Mouse (Mus musculus): ENCODE data around the gene Nyap1. TPM values are rescaled to one million over a fixed set of nuclear protein-coding genes. Genes with fewer than 3 reads are reported as not detected.

Gene Nyap1
- polyA plus RNA-seq, 1 experiment: 12.4 TPM

DNA sequence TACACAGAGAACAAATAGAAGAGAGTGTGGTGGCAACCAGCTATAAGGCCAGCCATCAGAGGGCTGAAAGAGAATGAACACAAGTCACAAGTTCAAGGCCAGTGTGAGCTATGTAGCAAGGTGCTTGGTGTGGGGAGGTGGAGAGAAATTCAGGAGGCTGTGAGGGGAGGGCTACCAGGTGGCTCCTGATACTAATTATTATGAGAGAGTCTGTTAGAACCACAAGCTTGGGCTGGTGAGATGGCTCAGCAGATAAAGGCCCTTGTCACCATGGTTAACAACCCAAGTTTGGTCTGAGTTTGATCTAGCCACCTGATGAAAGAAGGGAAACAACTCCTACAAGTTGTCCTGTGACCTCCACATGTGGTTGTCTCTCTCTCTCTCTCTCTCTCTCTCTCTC lies 31.3 kb upstream of the Nyap1 start:
- TF ChIP-seq POLR2A (IDR thresholded peaks at IDR 0.05; ENCODE audit: insufficient read depth, low read length) (no peak), EP300 (IDR thresholded peaks at IDR 0.05; ENCODE audit: insufficient read depth, low read depth, low read length) (no peak), CTCF (IDR thresholded peaks at IDR 0.05; ENCODE audit: low read depth, low read length) (no peak)
- Histone ChIP-seq H3K9ac (ENCODE audit: low read depth, poor library complexity, severe bottlenecking) (no peak overlapping the region), H3K36me3 (ENCODE audit: control insufficient read depth, insufficient read depth, low read length, poor library complexity, severe bottlenecking) (no peaks in the 10 kb centered on the region), H3K4me3 (ENCODE audit: low read depth, low read length) (no peak overlapping the region), H3K9me3 (replicated peaks; ENCODE audit: control insufficient read depth, insufficient read depth, low read length, poor library complexity, severe bottlenecking) (no peaks in the 10 kb centered on the region), H3K27me3 (ENCODE audit: control insufficient read depth, insufficient read depth, low read length, poor library complexity, severe bottlenecking) (no peaks in the 10 kb centered on the region), H3K27ac (ENCODE audit: insufficient read depth, low read length) (no peak overlapping the region), H3K4me1 (ENCODE audit: control insufficient read depth, insufficient read depth, low read length) (no peaks in the 10 kb centered on the region)

DNA sequence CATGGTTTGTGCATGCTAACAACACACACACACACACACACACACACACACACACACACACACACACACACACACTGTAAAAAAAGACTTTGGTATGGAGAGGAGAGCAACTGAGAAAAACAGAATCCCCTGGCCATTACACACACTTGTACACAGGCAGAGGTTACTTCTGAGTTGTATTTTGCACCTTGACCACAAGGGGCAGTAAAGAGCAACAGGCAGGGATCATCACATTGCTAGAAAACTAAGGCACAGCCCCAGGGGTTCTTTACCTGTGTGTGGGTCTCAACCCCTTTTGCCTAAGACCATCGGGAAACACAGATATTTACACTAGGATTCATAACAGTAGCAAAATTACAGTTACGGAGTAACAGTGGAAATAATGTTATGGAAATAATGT lies 29.3 kb upstream of the Nyap1 start:
- no peak overlapping the region for H3K9ac ChIP-seq (ENCODE audit: low read depth, poor library complexity, severe bottlenecking)

DNA sequence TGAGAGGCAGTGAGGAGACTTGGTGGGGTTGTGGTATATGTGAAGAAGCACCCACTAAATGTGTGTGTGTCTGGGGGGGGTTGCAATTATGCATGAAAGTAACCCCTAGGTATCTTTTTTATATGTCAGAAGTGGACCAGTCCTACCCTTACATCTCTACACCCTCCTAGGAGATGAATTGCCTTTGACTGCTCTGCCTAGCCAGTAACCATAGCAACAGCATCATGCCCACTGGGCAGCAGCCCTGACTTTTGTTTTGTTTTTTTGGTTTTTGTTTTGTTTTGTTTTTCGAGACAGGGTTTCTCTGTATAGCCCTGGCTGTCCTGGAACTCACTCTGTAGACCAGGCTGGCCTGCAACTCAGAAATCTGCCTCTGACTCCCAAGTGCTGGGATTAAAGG lies 27.1 kb upstream of the Nyap1 start:
- H3K27me3 ChIP-seq (ENCODE audit: control insufficient read depth, insufficient read depth, low read length, poor library complexity, severe bottlenecking): no peaks in the 10 kb centered on the region

More for the DNA sequence above, 29.3 kb upstream of the Nyap1 start:
- Histone ChIP-seq H3K9me3 (replicated peaks; ENCODE audit: control insufficient read depth, insufficient read depth, low read length, poor library complexity, severe bottlenecking) (no peaks in the 10 kb centered on the region), H3K27me3 (ENCODE audit: control insufficient read depth, insufficient read depth, low read length, poor library complexity, severe bottlenecking) (no peaks in the 10 kb centered on the region), H3K36me3 (ENCODE audit: control insufficient read depth, insufficient read depth, low read length, poor library complexity, severe bottlenecking) (no peaks in the 10 kb centered on the region), H3K4me3 (ENCODE audit: low read depth, low read length) (no peak overlapping the region), H3K4me1 (ENCODE audit: control insufficient read depth, insufficient read depth, low read length) (no peaks in the 10 kb centered on the region), H3K27ac (ENCODE audit: insufficient read depth, low read length) (no peak overlapping the region)
- TF ChIP-seq CTCF (IDR thresholded peaks at IDR 0.05; ENCODE audit: low read depth, low read length) (peak; percentile 32), POLR2A (IDR thresholded peaks at IDR 0.05; ENCODE audit: insufficient read depth, low read length) (no peak)

DNA sequence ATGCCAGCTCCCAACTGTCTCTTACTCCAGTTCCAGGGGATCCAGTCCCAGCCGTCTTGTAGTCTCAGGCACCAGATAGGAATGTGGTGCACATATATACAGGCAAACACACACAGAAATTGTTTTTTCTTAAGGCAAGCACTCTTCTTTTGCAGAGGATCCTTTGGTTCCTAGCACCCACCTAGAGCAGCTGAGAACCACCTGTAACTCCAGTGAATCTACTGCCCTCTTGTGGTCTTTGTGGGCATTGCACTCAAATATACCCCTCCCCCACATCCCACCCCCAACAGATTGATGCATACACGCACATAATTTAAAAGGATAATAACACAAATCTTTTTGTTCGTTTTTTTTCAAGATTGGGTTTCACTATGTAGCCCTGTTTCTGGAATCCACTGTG lies 24.9 kb upstream of the Nyap1 start:
- H3K27me3 ChIP-seq (ENCODE audit: control insufficient read depth, insufficient read depth, low read length, poor library complexity, severe bottlenecking): no peaks in the 10 kb centered on the region
- H3K4me3 ChIP-seq (ENCODE audit: low read depth, low read length): no peak overlapping the region
- H3K9me3 ChIP-seq (replicated peaks; ENCODE audit: control insufficient read depth, insufficient read depth, low read length, poor library complexity, severe bottlenecking): no peaks in the 10 kb centered on the region
- no peaks in the 10 kb centered on the region for H3K36me3 ChIP-seq (ENCODE audit: control insufficient read depth, insufficient read depth, low read length, poor library complexity, severe bottlenecking)
- TF ChIP-seq POLR2A (IDR thresholded peaks at IDR 0.05; ENCODE audit: insufficient read depth, low read length): no peak
- peak; percentile 36 for TF ChIP-seq CTCF (IDR thresholded peaks at IDR 0.05; ENCODE audit: low read depth, low read length)
- TF ChIP-seq EP300 (IDR thresholded peaks at IDR 0.05; ENCODE audit: insufficient read depth, low read depth, low read length): no peak
- H3K9ac ChIP-seq (ENCODE audit: low read depth, poor library complexity, severe bottlenecking): no peak overlapping the region
- no peak overlapping the region for H3K27ac ChIP-seq (ENCODE audit: insufficient read depth, low read length)
- peaks cover 2% of the 10 kb centered on the region for H3K4me1 ChIP-seq (ENCODE audit: control insufficient read depth, insufficient read depth, low read length)

More for the DNA sequence above, 27.1 kb upstream of the Nyap1 start:
- Histone ChIP-seq H3K4me3 (ENCODE audit: low read depth, low read length) (no peak overlapping the region), H3K9me3 (replicated peaks; ENCODE audit: control insufficient read depth, insufficient read depth, low read length, poor library complexity, severe bottlenecking) (no peaks in the 10 kb centered on the region), H3K27ac (ENCODE audit: insufficient read depth, low read length) (no peak overlapping the region), H3K9ac (ENCODE audit: low read depth, poor library complexity, severe bottlenecking) (no peak overlapping the region), H3K4me1 (ENCODE audit: control insufficient read depth, insufficient read depth, low read length) (peaks cover 2% of the 10 kb centered on the region), H3K36me3 (ENCODE audit: control insufficient read depth, insufficient read depth, low read length, poor library complexity, severe bottlenecking) (no peaks in the 10 kb centered on the region)
- TF ChIP-seq CTCF (IDR thresholded peaks at IDR 0.05; ENCODE audit: low read depth, low read length): no peak
- no peak for TF ChIP-seq POLR2A (IDR thresholded peaks at IDR 0.05; ENCODE audit: insufficient read depth, low read length)
- TF ChIP-seq EP300 (IDR thresholded peaks at IDR 0.05; ENCODE audit: insufficient read depth, low read depth, low read length): no peak

DNA sequence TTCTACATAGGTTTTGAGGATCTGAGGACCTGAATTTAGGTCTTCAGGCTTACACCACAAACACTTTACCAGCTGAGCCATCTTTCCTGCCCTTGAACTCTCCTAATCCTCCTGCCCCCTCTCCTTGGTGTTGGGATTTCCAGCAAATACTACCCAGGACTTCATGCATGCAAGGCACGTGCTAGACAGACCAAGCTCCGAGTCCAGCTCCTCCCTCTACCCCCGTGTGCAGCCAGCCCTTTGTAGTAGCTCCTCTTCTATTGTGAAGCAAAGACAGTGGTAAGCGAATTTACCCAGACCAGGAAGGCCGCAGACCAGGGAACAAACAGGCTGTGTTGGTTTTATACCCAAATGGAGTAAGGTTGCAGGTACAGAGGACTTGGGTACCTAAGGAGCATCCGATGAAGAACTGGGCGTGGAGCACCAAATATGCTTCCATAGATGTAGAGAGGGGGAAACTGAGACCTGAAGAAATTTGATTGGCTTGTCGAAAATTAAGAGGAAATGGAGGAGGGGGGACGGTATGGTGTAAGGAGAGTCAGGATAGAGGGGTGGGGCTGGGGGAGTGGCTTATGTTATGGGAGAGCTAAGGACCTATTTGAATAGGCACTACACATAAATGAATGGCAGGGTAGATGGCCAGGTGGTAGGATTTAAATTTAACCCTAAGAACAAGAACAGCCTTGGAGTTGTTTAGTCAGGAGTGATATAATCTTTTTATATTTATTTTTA lies 23.4 kb upstream of the Nyap1 start:
- Histone ChIP-seq H3K27me3 (ENCODE audit: control insufficient read depth, insufficient read depth, low read length, poor library complexity, severe bottlenecking) (no peaks in the 10 kb centered on the region), H3K9me3 (replicated peaks; ENCODE audit: control insufficient read depth, insufficient read depth, low read length, poor library complexity, severe bottlenecking) (no peaks in the 10 kb centered on the region), H3K4me1 (ENCODE audit: control insufficient read depth, insufficient read depth, low read length) (peaks cover 2% of the 10 kb centered on the region), H3K9ac (ENCODE audit: low read depth, poor library complexity, severe bottlenecking) (no peak overlapping the region), H3K36me3 (ENCODE audit: control insufficient read depth, insufficient read depth, low read length, poor library complexity, severe bottlenecking) (no peaks in the 10 kb centered on the region), H3K27ac (ENCODE audit: insufficient read depth, low read length) (peak overlapping the region; percentile 41; the same call in 1 of the 2 replicates), H3K4me3 (ENCODE audit: low read depth, low read length) (no peak overlapping the region)
- TF ChIP-seq EP300 (IDR thresholded peaks at IDR 0.05; ENCODE audit: insufficient read depth, low read depth, low read length) (no peak), CTCF (IDR thresholded peaks at IDR 0.05; ENCODE audit: low read depth, low read length) (no peak), POLR2A (IDR thresholded peaks at IDR 0.05; ENCODE audit: insufficient read depth, low read length) (no peak)

DNA sequence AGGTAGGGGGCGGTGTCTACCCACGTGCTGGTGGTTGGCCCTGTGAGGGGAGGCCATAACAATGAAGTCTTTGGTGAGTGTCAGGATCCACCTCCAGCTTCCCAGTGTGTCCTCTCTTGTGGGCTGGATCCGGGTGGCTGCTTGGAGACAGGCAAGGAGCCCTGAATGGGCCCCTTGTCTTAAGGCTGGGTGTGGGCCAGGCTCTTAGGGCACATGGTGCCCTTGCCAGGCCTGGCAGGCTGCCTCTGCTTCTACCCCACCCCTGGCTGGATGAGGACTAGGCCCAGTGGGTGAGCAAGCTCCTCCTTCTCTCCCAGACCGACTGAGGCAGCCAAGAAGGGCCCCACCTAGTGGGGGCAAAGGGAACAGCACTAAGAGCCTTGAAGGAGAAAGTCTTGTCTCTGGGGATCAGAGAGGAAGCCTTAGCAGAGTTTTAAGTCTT lies 18.6 kb upstream of the Nyap1 start:
- Histone ChIP-seq H3K4me3 (ENCODE audit: low read depth, low read length) (no peak overlapping the region), H3K9me3 (replicated peaks; ENCODE audit: control insufficient read depth, insufficient read depth, low read length, poor library complexity, severe bottlenecking) (no peaks in the 10 kb centered on the region), H3K27ac (ENCODE audit: insufficient read depth, low read length) (no peak overlapping the region), H3K27me3 (ENCODE audit: control insufficient read depth, insufficient read depth, low read length, poor library complexity, severe bottlenecking) (no peaks in the 10 kb centered on the region), H3K4me1 (ENCODE audit: control insufficient read depth, insufficient read depth, low read length) (peaks cover 8% of the 10 kb centered on the region), H3K9ac (ENCODE audit: low read depth, poor library complexity, severe bottlenecking) (no peak overlapping the region), H3K36me3 (ENCODE audit: control insufficient read depth, insufficient read depth, low read length, poor library complexity, severe bottlenecking) (no peaks in the 10 kb centered on the region)
- TF ChIP-seq EP300 (IDR thresholded peaks at IDR 0.05; ENCODE audit: insufficient read depth, low read depth, low read length) (no peak), CTCF (IDR thresholded peaks at IDR 0.05; ENCODE audit: low read depth, low read length) (peak; percentile 84), POLR2A (IDR thresholded peaks at IDR 0.05; ENCODE audit: insufficient read depth, low read length) (no peak)
